Mouse (Mus musculus): ENCODE measurements around the gene Tor4a. TPM values are rescaled to one million over a fixed set of nuclear protein-coding genes. Genes with fewer than 3 reads are reported as not detected.
A peak's percentile ranks its signal among the peaks of the same experiment; 100 is the strongest.

Tor4a gene
- total RNA-seq, 2 experiments from 2014 or later = 1.8 to 1.9 TPM

DNA sequence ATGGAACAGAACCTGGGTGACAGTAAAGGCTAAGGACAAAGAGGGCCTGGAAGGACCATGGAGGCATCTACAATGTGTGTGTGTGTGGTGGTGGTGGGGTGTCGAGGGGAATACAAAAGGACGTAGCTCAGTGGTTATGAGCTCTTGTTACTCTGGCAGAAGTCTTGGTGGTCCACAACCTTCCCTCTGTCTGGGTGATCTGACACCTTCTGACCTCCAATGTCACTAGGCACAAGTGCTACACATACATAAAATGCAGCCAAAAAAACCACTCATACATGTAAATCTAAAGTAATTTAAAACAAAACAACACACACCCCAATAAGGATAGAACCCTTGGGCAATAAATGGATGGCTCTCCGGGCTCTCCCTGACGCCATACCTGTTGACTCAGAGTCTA, 30.7 kb upstream of the Tor4a start:
- no peak for DNase-seq (ENCODE audit: extremely low spot score in 1 of 2, low spot score in 2 of 2)
- intact Hi-C loops (cut with DNase I) = no loop called here

DNA sequence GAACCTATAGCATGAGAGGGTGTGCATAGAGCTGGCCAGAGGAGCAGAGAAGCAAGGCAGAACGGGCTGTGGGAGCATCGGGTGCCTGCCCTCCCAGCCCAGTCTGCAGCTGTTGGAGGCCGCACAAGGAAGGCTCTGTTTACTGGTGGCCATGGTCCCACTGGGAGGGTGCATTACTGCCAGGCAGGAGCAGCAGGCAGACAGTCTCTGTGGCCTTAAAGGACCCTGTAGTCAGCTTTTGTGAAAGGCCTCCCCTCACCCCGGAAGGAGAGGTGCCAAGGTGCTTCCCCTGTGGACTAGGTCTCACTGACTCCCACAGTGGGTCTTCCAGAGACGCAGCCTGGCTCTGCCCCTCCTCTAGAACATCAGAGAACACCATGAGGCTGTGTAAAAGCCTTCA, 30.2 kb upstream of the Tor4a start:
- intact Hi-C loops (cut with DNase I) = no loop called here
- DNase-seq (ENCODE audit: extremely low spot score in 1 of 2, low spot score in 2 of 2) = peak; percentile 60

DNA sequence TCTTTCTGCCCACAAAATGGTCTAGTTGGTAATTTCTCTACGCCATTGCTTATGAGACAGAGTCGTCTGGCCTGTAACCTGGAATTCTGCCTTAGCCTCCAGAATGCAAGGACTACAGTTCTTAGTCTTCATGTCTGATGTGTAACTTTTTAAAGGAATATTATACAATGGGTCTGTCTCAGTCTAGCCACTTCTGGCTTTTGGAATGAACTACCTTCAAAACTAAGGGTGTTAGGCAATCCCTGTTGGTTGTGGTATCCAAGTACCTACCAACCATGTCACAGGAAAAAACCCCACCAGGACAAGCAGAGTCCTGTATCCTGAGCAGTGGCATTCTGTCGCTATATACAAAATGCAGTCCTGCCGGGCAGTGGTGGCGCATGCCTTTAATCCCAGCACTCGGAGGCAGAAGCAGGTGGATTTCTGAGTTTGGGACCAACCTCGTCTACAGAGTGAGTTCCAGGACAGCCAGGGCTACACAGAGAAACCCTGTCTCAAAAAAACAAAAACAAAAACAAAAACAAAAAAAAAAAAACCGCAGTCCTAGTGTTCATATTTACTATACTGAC, 29.2 kb upstream of the Tor4a start:
- intact Hi-C loops (cut with DNase I) = no loop called here
- no peak for DNase-seq (ENCODE audit: extremely low spot score in 1 of 2, low spot score in 2 of 2)

DNA sequence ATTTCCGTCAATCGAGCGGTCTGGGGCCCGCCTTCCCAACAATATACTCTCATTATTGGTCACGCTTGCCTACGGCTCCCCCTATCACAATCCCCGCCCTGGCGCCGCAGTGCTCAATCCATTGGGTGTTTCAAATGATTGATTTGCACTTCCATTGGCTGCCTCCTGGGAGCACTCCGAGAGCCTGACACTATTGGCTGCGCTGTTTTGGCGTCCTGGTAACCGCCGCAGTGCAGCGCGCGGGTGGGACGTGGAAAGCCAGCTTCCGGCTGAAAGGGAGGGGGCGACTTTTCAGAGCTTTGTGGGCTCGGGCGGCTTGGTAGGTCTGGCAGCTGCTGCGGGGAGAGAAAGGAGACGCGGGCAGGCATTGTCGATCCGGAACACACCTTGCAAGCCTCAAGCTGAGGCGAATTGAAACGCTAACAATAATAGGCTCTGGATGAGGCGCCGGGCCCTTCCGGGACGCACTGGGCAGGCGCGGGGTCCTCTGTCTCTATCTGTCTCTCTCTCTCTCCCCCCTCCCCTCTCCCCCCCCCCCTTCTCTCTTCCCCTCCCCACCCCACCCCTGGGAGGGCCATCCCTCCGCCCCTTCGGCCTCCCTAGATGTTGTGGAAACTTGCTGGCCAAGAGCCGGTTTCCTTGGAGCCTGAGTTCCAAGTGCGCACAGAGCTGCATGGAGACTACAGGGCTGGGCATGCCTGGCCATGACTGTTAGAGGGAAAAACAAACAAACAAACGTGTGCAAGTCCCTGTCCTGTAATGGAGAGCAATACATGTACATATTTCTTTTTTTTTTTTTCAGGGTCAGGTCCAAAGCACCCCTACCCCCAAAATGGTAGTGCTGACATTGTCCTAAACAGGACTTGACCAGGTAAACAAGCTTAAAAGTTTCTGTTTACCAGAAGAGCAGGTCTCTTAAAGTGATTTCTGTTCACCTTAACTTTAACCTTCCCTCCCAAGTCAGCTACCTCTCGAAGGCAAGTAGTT, 28.4 kb upstream of the Tor4a start:
- peak; percentile 99 to 100 for DNase-seq (ENCODE audit: extremely low spot score in 1 of 2, low spot score in 2 of 2)
- intact Hi-C loops (cut with DNase I) = no loop called here

DNA sequence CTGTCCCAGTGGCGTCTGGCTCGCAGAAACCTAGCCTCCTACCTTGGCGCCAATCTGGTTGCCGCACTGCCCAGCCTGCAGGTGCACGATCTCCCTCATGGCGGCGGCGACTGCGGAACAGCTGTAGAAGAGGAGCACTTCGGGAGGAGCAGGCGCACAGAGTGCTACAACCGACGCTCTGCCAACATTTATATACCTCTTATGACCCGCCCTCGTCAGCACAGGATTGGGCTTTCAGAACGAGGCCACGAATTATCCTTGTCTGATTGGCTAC, 27.7 kb upstream of the Tor4a start, which contains the start of gene Tubb4b:
Gene Tubb4b (minus strand): TSS at position 211 of the 274 bp plus-strand sequence.
- intact Hi-C loops (cut with DNase I) = no loop called here

DNA sequence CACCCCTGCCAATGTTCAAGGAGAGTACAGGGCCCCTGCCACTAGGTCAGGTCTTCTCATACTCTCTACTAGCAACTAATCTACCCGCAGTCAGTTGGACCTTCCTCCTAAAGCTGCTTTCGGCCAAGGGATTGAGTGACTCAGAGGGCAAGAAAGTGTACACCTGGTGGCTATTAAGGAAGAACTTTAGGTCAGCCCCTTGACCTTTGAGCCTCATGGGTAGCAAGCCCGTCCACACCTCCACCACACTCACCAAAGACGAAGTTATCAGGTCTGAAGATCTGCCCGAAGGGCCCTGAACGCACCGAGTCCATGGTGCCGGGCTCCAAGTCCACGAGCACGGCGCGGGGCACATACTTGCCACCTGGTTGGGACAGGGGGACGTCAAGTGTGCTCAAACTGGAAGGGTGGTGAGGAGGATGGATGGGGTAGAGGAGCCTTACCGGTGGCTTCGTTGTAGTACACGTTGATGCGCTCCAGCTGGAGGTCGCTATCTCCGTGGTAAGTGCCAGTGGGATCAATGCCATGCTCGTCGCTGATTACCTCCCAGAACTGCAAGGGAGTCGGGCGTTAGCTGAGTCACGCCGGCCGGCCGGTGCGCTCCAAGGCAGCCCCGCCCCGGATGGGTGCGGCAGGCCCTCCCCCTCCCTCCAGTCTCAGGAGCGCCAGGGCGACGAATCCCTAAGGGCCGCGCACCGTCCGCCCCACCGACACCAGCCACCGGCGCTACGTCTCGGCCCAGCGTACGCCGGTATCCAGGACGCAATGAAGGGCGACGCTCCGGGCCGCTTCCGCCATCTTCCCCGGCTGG, 27.2 kb upstream of the Tor4a start:
- intact Hi-C loops (cut with DNase I) = no loop called here
- peak; percentile 38 to 89 for DNase-seq (ENCODE audit: extremely low spot score in 1 of 2, low spot score in 2 of 2)

More for the DNA sequence above, 27.7 kb upstream of the Tor4a start, which contains the start of gene Tubb4b:
- no peak for DNase-seq (ENCODE audit: extremely low spot score in 1 of 2, low spot score in 2 of 2)

DNA sequence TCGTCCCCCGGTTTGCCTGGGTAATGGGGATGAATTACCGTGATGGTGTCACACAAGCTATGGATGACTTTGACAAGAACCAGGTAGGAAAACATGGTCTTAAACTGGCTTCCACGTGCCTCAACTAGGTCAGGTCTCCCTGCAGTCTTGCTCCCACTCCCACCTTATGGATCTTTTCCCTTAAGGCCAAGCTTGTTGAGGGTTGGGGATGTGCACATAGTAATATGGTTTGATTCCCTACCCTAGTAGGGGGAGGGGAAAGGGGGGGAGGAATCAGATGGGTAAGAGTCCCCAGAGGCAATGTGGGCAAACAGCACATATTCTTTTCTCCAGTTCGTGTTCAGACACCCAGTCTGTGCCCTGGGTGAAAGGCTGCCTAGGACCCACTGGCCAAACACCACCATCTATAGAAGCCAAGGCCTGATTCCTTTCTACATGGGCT, 24.7 kb upstream of the Tor4a start:
- DNase-seq (ENCODE audit: extremely low spot score in 1 of 2, low spot score in 2 of 2) = no peak

DNA sequence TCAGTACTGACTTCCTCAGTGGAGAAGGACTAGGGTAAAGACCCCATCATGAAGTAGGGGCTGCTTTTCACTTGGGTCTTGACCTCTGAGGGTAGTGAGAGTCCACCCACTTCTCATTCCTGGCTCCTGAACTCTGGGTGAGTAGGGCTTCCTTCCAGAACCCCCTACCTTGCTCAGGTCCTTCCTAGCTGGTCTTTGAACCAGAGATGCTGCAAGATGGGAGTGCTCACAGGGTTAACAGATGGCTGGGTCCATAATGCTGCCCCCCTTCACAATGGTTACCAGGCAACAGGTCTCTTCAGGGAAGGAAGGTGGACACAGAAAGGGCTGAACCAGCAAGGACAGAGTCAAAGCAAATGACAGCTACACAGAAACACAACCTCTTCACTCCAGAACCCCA, 21.8 kb upstream of the Tor4a start, which contains the start of gene Fam166a:
Gene Fam166a (plus strand): TSS at position 301 of the 400 bp plus-strand sequence.
- intact Hi-C loops (cut with DNase I) = no loop called here
- no peak for DNase-seq (ENCODE audit: extremely low spot score in 1 of 2, low spot score in 2 of 2)

More for the DNA sequence above, 24.7 kb upstream of the Tor4a start:
- intact Hi-C loops (cut with DNase I) = no loop called here

DNA sequence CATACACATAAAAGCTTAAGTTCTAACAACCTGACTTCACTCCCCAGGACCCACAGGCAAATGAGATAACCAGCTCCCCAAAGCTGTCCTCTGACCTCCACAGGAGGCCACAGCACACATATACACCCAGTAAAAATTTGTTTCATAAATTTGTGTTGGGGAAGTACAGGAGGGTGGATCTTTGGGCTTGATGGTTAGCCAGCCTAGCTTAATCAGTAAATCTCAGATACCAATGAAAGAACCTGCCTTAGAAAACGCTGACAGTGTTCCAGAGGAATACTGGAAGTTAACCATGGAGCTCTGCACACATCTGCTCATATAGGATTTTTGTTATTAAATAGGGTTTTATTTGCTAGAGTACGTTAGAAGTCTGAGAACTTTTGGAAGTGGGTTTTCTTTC, 21.0 kb upstream of the Tor4a start:
- intact Hi-C loops (cut with DNase I) = no loop called here
- DNase-seq (ENCODE audit: extremely low spot score in 1 of 2, low spot score in 2 of 2) = no peak

DNA sequence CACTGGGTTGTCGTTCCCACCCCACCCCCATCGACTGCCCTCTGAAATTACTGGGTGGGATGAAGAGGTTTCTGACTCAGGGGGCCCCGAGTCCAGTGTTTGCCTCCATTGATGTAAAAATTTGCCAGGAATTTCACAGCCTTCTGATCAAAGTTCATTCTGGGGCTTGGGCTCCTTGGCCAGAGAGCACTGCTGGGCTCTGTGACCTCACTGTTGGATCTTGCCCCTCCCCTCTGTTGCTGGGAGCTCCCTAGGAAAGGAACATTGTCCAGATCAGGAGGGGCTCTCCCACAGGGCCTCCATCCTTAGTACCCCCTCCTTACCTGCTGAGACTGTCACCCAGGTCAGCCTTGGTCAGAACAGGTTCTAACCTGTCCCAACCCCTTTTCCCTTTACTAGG, 17.8 kb upstream of the Tor4a start, which contains the start of gene Stpg3:
Gene Stpg3 (minus strand): TSS at position 194 of the 400 bp plus-strand sequence.
- DNase-seq (ENCODE audit: extremely low spot score in 1 of 2, low spot score in 2 of 2) = no peak
- intact Hi-C loops (cut with DNase I) = no loop called here

DNA sequence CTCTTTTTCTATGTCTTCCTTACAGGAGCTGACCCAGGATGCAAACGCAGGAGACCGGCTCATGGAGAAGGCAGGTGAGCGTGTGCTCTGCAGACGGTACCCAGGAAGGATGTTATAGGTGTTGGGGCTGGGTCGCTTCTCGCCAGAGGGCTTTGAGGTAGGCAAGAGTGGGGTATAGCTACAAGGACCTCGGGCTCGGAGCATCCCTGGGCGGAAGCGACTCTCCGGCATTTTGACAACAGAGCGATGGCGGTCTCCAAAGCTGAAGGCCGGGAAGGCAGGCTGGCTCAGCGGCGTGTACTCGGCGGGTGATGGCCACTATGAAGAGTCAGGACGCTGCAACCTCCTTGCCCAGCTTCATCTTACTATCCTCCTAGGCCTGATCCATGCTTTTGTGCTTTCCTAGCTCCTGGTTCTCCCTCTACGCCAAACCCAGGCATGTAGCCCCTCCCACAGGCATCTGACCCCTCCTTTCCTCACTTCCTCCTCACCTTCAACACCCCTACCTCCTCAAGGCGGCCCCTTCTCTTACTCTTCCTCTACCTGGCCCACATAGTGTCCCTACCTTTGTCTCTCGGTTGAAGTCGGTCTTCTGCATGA, 16.7 kb upstream of the Tor4a start:
- intact Hi-C loops (cut with DNase I) = no loop called here
- no peak for DNase-seq (ENCODE audit: extremely low spot score in 1 of 2, low spot score in 2 of 2)

DNA sequence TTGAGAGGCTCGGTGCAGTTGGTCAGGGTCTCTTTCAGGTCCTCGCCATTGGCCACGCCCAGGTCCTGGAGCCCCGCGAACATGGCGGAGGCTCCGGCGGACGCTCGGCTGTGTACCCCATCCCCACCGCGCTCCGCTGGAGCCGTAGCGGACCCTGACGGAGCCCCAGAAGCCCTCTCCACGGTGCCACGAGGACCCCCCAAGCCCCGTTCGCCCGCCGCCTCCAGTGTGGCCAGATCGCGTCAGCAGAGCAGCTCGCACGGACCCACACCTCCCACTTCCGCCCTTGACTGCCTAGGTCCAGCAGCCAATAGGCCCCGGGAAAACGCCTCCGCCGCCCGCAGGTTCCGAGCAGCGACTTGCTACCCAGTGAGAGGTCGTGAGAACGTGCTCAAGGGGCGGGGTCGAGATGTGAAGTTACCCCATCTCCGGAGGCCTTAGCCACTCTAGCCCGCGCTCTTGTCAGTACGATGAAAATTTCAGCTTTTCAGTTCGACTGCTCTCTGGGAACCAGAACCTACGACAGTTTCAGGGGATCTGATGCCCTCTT, 14.5 kb upstream of the Tor4a start, which contains the start of gene Nelfb:
Gene Nelfb (minus strand): TSS at position 369 of the 550 bp plus-strand sequence.
- peak; percentile 65 to 94 for DNase-seq (ENCODE audit: extremely low spot score in 1 of 2, low spot score in 2 of 2)
- intact Hi-C loops (cut with DNase I) = no loop called here

DNA sequence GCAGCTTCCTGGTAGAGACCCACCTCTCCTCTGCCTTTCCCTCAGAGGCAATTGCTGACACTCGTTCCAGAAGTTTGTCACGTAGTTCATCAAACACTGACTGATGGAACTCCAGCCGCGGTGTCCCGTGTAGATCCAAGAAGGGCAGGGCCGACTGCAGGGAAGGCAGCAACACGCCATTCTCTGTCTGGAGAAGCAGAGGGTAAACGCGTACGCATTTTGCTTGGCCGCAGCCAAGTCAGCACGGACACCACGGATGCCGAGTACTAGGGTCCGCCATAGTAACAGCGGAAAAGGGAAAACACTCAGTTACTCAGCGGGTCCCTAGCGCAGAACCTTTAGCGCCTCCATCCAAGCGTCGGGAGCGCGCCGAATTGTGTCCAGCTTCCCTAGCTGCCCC, 14.0 kb upstream of the Tor4a start:
- intact Hi-C loops (cut with DNase I) = no loop called here
- DNase-seq (ENCODE audit: extremely low spot score in 1 of 2, low spot score in 2 of 2) = no peak

DNA sequence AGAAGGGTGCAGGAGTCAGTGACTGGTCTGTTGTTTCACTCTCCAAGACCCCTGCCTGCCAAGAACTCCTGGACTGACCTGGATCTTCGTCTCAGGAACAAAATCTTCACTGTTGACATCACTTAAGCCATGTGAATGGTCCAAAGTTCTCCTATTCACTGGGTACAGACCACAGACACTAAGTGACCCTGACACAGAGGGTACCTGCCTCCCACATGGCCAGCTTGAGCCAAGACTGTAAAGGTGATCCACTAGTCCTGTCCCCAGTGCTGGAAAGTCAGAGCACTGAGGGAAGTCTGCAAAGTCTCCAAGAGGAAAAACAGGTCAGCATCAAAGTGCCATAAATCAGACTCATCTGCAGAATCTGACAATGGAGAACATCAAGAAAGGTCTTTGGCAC, 10.9 kb upstream of the Tor4a start:
- DNase-seq (ENCODE audit: extremely low spot score in 1 of 2, low spot score in 2 of 2) = no peak

DNA sequence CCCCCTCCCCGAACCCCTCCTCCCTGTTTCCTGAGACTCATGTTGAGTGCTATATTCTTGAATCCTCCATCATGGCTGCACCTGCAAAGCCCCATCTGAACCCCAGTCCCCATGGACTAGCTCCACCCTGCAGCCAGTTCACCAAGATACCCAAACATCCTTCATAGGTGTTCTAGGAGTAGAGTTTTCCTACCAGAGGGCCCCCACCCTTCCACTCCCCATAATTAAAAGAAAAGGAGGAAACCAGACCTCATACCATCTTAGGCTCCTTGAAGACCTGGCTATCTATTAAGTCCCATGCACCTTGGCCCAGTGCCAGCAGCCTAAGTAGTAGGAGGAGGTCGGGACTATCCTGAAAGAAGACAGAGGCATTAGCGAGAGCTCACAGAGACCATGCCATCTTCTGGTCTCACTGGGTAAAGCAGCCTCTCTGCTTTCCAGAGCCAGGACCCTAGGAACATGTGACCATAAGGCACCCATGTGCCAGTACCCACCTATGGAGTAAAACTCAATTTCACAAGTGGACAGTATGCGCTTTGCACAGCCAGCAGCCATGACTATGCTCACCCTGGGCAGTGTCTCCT, 7.0 kb upstream of the Tor4a start:
- intact Hi-C loops (cut with DNase I) = no loop called here
- DNase-seq (ENCODE audit: extremely low spot score in 1 of 2, low spot score in 2 of 2) = peak in 1 of 2 experiments; percentile 60

More for the DNA sequence above, 10.9 kb upstream of the Tor4a start:
- intact Hi-C loops (cut with DNase I) = no loop called here

DNA sequence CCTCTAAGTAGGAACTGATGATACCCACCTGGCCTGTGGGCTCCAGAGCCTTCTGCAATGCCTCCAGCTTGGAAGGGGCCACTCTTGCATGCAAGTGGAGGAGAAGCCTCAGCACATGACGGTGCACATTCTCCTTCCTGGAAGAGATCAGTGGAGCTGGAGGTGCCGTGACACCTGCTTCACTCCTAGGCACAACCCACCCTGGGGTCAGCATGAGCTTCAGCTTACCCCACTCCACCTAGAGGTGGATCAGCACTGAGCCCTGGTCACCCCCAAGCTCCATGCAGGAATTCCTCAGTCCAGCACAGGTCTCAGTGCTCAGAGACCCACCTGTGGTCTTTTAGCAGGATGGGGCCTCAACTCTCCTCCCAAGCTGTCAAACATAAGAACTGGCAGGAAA, 3.9 kb upstream of the Tor4a start:
- intact Hi-C loops (cut with DNase I) = no loop called here
- no peak for DNase-seq (ENCODE audit: extremely low spot score in 1 of 2, low spot score in 2 of 2)

DNA sequence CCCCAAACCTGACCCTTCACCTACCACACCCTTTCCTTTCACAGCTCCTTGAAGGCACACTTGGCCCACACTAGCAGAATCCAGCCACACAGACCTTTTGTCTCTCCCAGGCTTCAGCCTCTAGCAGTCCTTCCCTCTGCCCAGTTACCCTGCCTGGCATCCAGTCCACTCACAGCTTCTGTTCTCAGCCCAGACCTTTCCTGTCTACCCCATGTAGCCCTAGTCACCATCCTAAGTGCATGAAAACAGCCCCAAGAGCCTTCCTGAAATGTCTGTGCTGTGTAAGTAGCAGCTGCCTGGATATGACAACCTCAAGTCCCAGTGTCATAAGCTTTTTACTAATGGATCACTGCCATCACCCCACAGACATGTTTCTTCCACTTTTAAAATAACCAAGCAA, 1.3 kb upstream of the Tor4a start:
- no peak for DNase-seq (ENCODE audit: extremely low spot score in 1 of 2, low spot score in 2 of 2)
- intact Hi-C loops (cut with DNase I) = no loop called here

DNA sequence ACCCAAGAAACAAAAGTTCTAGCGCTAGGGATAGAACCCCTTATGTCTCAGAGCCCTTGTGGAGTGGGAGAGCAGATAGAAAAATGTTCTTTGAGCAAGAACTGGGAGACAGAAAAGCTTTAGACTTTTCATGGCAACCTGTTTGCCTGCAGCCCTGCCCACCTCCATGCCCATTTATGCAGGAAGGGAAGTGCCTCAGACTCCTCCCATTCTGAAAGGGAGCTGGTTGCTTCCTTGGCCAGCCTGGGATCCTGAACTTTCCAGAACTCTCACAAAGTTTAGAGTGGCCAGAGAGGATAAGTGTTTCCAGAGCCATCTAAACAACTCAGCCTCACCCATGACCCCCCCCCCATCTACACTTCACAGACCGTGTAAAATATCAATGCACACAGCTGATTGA, 505 bp upstream of the Tor4a start:
- no peak for DNase-seq (ENCODE audit: extremely low spot score in 1 of 2, low spot score in 2 of 2)
- intact Hi-C loops (cut with DNase I) = no loop called here
